Mouse (Mus musculus) embryonic facial prominence, embryonic 13.5 days (tissue): Measurements from ENCODE around the gene Spcs1. TPM values are rescaled to one million over a fixed set of nuclear protein-coding genes. Genes with fewer than 3 reads are reported as not detected.
A peak's percentile ranks its signal among the peaks of the same experiment; 100 is the strongest.

Source experiments
- ATAC-seq: fragments of 200-750 bp; cut with Nextera tagmentation; 2 replicates; pipeline ENCODE4 v1.8.0; 2017; ENCODE audit warnings: low read depth; ENCODE audit not compliant: insufficient number of reproducible peaks, insufficient read depth, low FRiP score, low TSS enrichment
- H3K27ac ChIP-seq: fragments of 300-500 bp; sonication (generic); 2 replicates; pipeline ENCODE4 v1.5.1; 2015; ENCODE audit warnings: moderate library complexity, mild to moderate bottlenecking, inconsistent platforms
- H3K27me3 ChIP-seq: fragments of 300-500 bp; sonication (generic); 2 replicates; pipeline ENCODE4 v1.6.1; 2015; ENCODE audit warnings: mild to moderate bottlenecking, inconsistent platforms
- H3K36me3 ChIP-seq: fragments of 300-500 bp; sonication (generic); 2 replicates; pipeline ENCODE4 v1.6.1; 2015; ENCODE audit warnings: mild to moderate bottlenecking, inconsistent platforms
- H3K4me1 ChIP-seq: fragments of 300-500 bp; sonication (generic); 2 replicates; pipeline ENCODE4 v1.6.1; 2015; ENCODE audit warnings: inconsistent platforms
- H3K4me2 ChIP-seq: fragments of 300-500 bp; sonication (generic); 2 replicates; pipeline ENCODE4 v1.6.1; 2015; ENCODE audit warnings: moderate library complexity, mild to moderate bottlenecking, inconsistent platforms
- H3K4me3 ChIP-seq: fragments of 300-500 bp; sonication (generic); 2 replicates; pipeline ENCODE4 v1.5.1; 2015; ENCODE audit warnings: mild to moderate bottlenecking, inconsistent platforms
- H3K9ac ChIP-seq: fragments of 300-500 bp; sonication (generic); 2 replicates; pipeline ENCODE4 v1.6.1; 2015; ENCODE audit warnings: mild to moderate bottlenecking, inconsistent platforms
- H3K9me3 ChIP-seq: fragments of 300-500 bp; sonication (generic); 2 replicates; pipeline ENCODE4 v1.6.1; 2016; ENCODE audit warnings: inconsistent platforms
- WGBS: fragments of 180-500 bp; shearing (Covaris S2); methylation state at CpG from one replicate; pipeline ENCODE4 v1.1.7; 2015; ENCODE audit warnings: mixed read lengths; 5-methylcytosine and 5-hydroxymethylcytosine counted together
- polyA plus RNA-seq: library from polyadenylated mRNA; unstranded; fragments of >200 nt; fragmentation: Nextera tagmentation; extraction: Ambion mirVana; gene quantifications from 2 replicates; pipeline ENCODE4 v1.2.1, GENCODE M21; 2015

Spcs1 gene
- polyA plus RNA-seq, 1 experiment from 2014 or later: 409 TPM

DNA sequence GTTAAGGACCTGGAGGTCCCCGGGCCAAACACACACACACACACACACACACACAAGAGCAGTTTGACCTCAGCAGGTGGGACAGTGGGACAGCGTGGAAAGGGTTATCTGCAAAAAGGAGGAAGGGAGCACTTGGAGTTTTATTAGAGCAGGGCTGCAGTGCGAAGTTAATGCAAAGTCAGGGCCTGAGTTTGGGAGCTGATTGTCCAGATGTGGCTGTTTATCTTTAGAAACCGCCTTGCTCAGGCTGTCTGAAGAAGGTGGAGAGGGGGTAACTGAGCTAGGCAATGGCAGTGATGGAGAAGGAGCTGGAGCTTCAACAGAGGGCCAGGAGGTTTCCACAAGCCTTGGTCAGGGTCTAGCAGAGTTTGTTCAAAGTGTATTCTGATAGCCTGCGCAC lies 5.3 kb upstream of the Spcs1 start:
- WGBS: 85% methylated on average over 5 of the region's 5 CpGs
- ATAC-seq: no peak
- H3K27me3 ChIP-seq: no peaks in the 10 kb centered on the region
- H3K4me1 ChIP-seq: peaks cover 9% of the 10 kb centered on the region
- no peak overlapping the region for H3K4me3 ChIP-seq
- no peak overlapping the region for H3K4me2 ChIP-seq
- no peak overlapping the region for H3K27ac ChIP-seq
- no peaks in the 10 kb centered on the region for H3K9me3 ChIP-seq
- H3K9ac ChIP-seq: no peak overlapping the region
- peaks cover 53% of the 10 kb centered on the region for H3K36me3 ChIP-seq

DNA sequence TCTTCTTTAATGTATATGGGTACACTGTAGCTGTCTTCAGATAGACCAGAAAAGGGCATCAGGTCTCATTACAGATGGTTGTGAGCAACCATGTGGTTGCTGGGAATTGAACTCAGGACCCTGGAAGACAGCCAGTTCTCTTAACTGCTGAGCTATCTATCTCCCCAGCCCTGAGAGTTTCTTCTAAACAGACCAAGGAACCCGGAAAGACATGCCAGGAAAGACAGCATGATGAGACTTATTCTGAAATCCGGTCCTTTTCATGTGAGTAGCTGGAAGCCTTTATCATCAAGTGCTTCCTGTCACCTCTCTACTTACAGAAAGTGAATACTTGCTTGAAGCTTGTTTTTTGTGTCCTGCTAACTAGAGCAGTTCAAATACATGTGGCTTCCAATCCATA lies 3.1 kb upstream of the Spcs1 start:
- 89% methylated on average over 2 of the region's 2 CpGs for WGBS
- Histone ChIP-seq H3K36me3 (peaks cover 32% of the 10 kb centered on the region), H3K4me3 (no peak overlapping the region), H3K27ac (no peak overlapping the region), H3K9me3 (no peaks in the 10 kb centered on the region), H3K27me3 (no peaks in the 10 kb centered on the region), H3K4me2 (no peak overlapping the region), H3K9ac (no peak overlapping the region), H3K4me1 (peaks cover 17% of the 10 kb centered on the region)
- no peak for ATAC-seq

DNA sequence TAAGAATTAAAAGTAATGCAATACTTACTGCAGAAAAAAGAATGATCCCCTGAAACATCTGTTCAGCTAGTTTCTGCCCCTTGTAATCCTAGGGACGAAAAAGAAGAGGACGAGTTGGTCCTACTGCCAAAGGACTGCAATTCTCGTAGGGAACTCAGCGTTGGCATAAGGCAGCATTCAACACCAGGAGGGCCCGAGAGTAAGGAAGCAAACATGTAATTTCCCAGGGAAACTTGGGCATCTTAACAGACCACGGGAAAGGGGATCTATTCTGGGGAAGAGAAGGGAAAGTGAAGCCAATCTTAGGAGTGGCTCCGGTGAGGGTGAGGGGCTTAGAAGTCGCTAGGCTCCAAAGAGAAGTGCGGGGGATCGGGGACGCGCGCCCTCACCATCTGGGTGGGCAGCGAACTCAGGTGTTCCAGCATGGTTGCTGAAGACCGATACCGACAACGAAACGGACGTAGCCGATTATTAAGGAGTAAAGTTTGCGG lies 611 bp downstream of the Spcs1 start:
- H3K4me1 ChIP-seq: peaks cover 17% of the 10 kb centered on the region
- peak overlapping the region; percentile 95 for H3K9ac ChIP-seq
- WGBS: under 1% methylated on average over 21 of the region's 21 CpGs
- peaks cover 26% of the 10 kb centered on the region for H3K36me3 ChIP-seq
- no peaks in the 10 kb centered on the region for H3K27me3 ChIP-seq
- peak overlapping the region; percentile 76 for H3K4me2 ChIP-seq
- H3K9me3 ChIP-seq: no peaks in the 10 kb centered on the region
- H3K27ac ChIP-seq: peak overlapping the region; percentile 92
- H3K4me3 ChIP-seq: peak overlapping the region; percentile 95
- 0 out of 2 replicates have a peak, but pooled peaks have one; percentile 1 for ATAC-seq

DNA sequence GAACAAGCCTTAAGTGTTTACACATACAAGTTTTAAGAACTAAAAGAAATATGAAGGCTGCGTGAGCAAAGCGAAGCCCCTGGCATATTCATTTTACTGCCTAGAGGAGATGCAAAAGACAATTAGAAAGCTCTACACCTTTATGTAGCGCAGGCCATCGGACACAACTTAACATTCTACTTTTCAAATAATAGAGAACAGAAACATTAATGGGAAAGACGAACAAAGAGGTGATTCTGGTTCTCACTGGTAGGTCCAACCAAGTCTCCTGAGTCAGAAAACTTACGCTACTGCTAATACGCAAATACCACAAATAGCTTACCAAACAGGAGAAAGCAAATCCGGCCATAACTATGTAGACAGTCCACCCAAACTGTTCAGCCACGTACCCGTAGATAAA lies 1.1 kb downstream of the Spcs1 start:
- WGBS: 61% methylated on average over 10 of the region's 10 CpGs
- no peaks in the 10 kb centered on the region for H3K9me3 ChIP-seq
- peak overlapping the region; percentile 76 for H3K4me2 ChIP-seq
- H3K36me3 ChIP-seq: peaks cover 24% of the 10 kb centered on the region
- H3K4me1 ChIP-seq: peaks cover 17% of the 10 kb centered on the region
- ATAC-seq: no peak
- peak overlapping the region; percentile 95 for H3K9ac ChIP-seq
- H3K4me3 ChIP-seq: peak overlapping the region; percentile 95
- H3K27ac ChIP-seq: no peak overlapping the region
- no peaks in the 10 kb centered on the region for H3K27me3 ChIP-seq

DNA sequence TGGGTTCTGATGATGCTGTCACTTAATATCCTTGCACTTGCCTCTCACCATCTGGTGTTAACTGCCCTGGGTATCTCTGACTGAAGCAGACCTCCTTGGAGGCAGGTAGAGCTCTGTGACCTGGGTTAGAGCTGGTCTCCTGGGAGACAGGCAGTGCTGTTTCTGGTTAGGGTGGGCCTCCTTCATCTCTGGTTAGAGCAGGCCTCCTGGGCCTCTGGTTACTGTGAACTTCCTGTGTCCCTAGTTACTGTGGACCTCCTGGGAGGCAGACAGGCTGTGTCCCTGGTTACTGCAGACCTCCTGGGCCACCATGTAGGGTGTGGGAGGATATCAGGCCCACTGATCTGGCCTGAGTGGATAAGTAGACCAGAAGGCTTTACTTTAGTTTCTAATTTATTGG lies 5.1 kb downstream of the Spcs1 start:
- H3K4me3 ChIP-seq: no peak overlapping the region
- H3K9me3 ChIP-seq: no peaks in the 10 kb centered on the region
- peaks cover 23% of the 10 kb centered on the region for H3K36me3 ChIP-seq
- no peak overlapping the region for H3K9ac ChIP-seq
- ATAC-seq: no peak
- H3K27ac ChIP-seq: no peak overlapping the region
- H3K27me3 ChIP-seq: no peaks in the 10 kb centered on the region
- H3K4me1 ChIP-seq: peaks cover 8% of the 10 kb centered on the region
- no peak overlapping the region for H3K4me2 ChIP-seq

DNA sequence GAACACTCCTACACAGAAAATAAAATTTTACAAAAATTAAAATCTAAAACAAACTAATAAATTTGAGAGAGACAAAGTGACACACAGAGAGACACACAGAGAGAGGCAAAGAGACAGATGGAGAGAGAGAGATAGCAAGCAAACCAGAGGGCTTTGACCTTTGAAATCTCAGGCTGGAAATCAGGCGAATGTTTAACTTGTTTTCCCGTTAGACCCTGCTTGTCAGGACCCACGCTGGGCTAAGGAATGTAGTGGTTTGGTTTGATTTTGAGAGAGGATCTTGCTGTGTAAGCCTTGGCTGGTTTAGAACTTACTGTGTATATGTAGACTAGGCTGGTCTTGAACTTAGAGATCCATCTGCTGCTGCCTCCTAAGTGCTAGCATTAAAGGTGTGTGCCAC lies 25.2 kb downstream of the Spcs1 start:
- no peak overlapping the region for H3K4me2 ChIP-seq
- H3K27ac ChIP-seq: no peak overlapping the region
- 84% methylated on average over 3 of the region's 3 CpGs for WGBS
- no peak for ATAC-seq
- H3K9ac ChIP-seq: no peak overlapping the region
- H3K27me3 ChIP-seq: no peaks in the 10 kb centered on the region
- no peak overlapping the region for H3K4me3 ChIP-seq
- H3K4me1 ChIP-seq: no peaks in the 10 kb centered on the region
- no peaks in the 10 kb centered on the region for H3K9me3 ChIP-seq
- H3K36me3 ChIP-seq: peaks cover 46% of the 10 kb centered on the region

DNA sequence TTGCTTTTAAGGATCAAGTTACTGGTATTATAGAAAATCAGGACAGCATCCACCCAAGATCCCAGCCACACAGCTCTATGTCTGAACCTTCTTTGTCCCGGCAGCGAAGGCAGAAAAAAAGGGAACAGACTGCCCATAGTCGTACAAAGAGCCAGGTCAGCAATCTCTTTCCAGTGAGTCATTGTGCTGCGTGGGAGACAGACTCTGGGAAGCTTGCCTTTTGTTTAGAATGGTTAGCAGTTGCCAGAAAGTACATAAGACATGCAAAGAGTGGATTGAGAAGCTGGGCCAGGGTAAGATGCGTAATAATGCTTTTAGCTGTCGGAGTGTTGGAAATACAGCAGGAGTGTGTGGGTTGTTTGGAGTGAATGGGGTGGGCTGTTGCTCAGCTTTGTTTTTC lies 27.3 kb downstream of the Spcs1 start:
- Histone ChIP-seq H3K9ac (no peak overlapping the region), H3K4me2 (no peak overlapping the region), H3K36me3 (peaks cover 52% of the 10 kb centered on the region), H3K4me1 (no peaks in the 10 kb centered on the region), H3K9me3 (no peaks in the 10 kb centered on the region), H3K27me3 (no peaks in the 10 kb centered on the region), H3K27ac (no peak overlapping the region), H3K4me3 (no peak overlapping the region)
- ATAC-seq: no peak
- 73% methylated on average over 6 of the region's 6 CpGs for WGBS

DNA sequence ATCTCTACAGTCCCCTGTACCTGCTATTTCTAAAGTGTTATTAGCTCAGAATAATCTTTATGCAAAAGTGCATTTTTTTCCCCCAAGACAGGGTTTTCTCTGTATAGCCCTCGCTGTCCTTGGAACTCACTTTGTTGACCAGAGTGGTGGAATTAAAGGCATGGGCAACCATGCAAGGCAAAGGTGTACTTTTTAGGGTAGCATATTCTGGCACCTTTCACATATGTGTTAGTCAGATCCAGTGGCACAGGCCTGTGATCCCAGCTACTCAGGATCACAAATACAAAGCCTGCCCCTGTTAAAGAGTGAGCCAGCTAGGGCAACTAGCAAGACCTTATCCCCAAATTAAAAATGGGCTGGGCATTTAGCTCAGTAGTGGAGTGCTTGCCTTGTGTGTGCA lies 41.1 kb downstream of the Spcs1 start:
- Histone ChIP-seq H3K36me3 (peaks cover 40% of the 10 kb centered on the region), H3K4me2 (no peak overlapping the region), H3K4me3 (no peak overlapping the region), H3K9ac (no peak overlapping the region), H3K4me1 (no peaks in the 10 kb centered on the region), H3K27me3 (no peaks in the 10 kb centered on the region), H3K9me3 (no peaks in the 10 kb centered on the region), H3K27ac (no peak overlapping the region)
- no peak for ATAC-seq
- 93% methylated on average over 1 of the region's 1 CpGs for WGBS

DNA sequence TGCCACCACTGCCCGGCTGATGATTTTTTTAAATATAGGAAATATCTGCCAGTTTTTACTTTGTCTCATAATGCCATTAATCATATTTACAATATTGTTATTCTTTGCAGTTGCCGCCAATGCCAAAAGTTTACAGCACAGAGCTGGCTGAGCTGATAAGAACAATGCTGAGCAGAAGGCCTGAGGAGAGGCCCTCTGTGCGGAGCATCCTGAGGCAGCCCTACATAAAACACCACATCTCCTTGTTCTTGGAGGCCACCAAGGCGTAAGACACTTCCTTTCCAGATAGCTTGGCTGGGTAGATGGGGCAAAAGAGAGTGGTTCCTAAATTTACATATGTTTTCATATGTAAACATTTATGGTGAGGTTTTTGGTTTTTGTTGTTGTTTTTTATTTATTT lies 42.4 kb downstream of the Spcs1 start:
- no peak overlapping the region for H3K27ac ChIP-seq
- no peaks in the 10 kb centered on the region for H3K27me3 ChIP-seq
- no peak overlapping the region for H3K4me3 ChIP-seq
- H3K4me1 ChIP-seq: no peaks in the 10 kb centered on the region
- no peak for ATAC-seq
- no peak overlapping the region for H3K4me2 ChIP-seq
- 88% methylated on average over 4 of the region's 4 CpGs for WGBS
- no peak overlapping the region for H3K9ac ChIP-seq
- peaks cover 42% of the 10 kb centered on the region for H3K36me3 ChIP-seq
- no peaks in the 10 kb centered on the region for H3K9me3 ChIP-seq

DNA sequence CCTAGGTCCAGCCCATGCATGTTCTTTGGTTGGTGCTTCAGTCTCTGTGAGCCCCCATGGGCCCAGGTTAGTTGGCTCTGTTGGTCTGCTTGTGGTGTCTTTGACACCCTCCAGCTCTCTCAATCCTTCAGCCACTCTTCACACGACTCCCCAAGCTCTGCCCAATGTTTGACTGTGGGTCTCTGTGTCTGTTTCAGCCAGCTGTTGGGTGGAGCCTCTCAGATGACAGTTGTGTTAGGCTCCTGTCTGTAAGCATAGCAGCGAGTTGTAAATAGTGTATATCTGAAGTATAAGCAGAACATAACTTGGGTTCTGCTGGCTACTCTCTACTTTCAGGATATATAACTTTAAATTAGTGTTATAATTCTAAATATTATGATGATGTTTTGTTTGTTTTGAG lies 43.0 kb downstream of the Spcs1 start:
- H3K27me3 ChIP-seq: no peaks in the 10 kb centered on the region
- H3K9ac ChIP-seq: no peak overlapping the region
- no peaks in the 10 kb centered on the region for H3K4me1 ChIP-seq
- H3K36me3 ChIP-seq: peaks cover 45% of the 10 kb centered on the region
- H3K27ac ChIP-seq: no peak overlapping the region
- H3K4me2 ChIP-seq: no peak overlapping the region
- no peaks in the 10 kb centered on the region for H3K9me3 ChIP-seq
- no peak for ATAC-seq
- 75% methylated on average over 2 of the region's 2 CpGs for WGBS
- no peak overlapping the region for H3K4me3 ChIP-seq

DNA sequence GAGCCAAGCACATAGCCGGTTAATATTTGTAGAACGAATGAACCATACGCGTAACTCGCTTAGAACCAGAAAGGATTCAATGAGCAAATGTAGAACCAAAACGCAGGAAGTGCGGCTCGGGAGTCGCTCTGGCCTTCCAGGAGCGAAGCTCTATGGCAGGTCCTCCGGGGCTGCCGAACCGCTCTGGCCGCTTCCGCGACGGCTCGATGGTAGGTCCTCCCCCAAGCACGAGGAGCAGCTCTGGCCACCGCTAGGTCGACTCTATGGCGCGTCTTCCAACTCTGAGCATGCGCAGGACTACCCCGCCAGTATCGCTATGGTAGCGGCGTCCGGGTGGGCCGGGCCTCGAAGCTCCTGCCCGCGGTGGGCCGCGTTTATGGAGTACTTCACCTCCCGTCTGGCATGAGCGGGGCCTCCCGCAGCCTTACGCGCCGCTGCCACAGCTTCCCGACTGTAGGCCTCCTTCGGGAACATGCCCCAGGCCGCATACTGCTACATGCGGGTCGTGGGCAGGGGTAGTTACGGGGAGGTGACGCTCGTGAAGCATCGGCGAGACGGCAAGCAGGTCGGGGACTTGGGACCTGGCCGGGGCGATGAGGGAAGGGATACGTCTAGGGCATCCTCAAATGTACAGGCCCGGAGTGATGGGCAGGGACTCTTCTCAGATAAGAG lies 50.2 kb downstream of the Spcs1 start, which contains the start of gene Nek4:
Gene Nek4 (plus strand): TSS at position 224 of the 672 bp plus-strand sequence.
- H3K27ac ChIP-seq: peak within 1 kb of the TSS; percentile 77
- no peaks in the 10 kb centered on the region for H3K9me3 ChIP-seq
- 0 out of 2 replicates have a peak, but pooled peaks cover 6% of the 10 kb centered on the region for H3K27me3 ChIP-seq
- WGBS: 0% methylated on average over 57 of the region's 57 CpGs
- H3K4me3 ChIP-seq: peak within 1 kb of the TSS; percentile 84
- peaks cover 7% of the 10 kb centered on the region for H3K4me1 ChIP-seq
- peaks cover 14% of the 10 kb centered on the region for H3K36me3 ChIP-seq
- peak within 1 kb of the TSS; percentile 74 for H3K4me2 ChIP-seq
- peak within 1 kb of the TSS; percentile 89 for H3K9ac ChIP-seq
- peak; percentile 98 for ATAC-seq

DNA sequence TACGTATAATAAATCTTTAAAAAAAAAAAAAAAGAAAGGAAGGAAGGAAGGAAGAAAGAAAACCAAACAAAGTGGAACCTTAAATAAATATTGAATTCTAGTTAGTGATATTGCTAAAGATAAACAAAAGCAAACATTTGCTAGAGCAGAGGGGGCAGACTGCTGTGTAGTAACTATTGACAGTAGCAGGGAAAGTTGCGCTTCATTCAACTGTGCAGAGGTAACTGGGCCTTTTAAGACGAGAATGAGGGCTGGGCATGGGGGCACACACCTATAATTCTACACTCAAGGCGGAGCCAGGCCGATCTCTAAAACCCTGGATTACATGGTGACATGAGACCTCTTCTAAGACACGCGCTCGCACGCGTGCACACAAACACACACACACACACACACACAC lies 51.5 kb downstream of the Spcs1 start:
- 93% methylated on average over 10 of the region's 10 CpGs for whole genome bisulfite sequencing
- no peaks in the 10 kb centered on the region for H3K9me3 ChIP-seq
- ATAC-seq: no peak
- H3K4me2 ChIP-seq: no peak overlapping the region
- no peak overlapping the region for H3K27ac ChIP-seq
- H3K27me3 ChIP-seq: 0 out of 2 replicates have a peak, but pooled peaks cover 6% of the 10 kb centered on the region
- H3K36me3 ChIP-seq: peaks cover 8% of the 10 kb centered on the region
- no peak overlapping the region for H3K4me3 ChIP-seq
- H3K9ac ChIP-seq: no peak overlapping the region
- peaks cover 7% of the 10 kb centered on the region for H3K4me1 ChIP-seq
